Mouse (Mus musculus): ENCODE data around the gene Tgm4. TPM values are rescaled to one million over a fixed set of nuclear protein-coding genes. Genes with fewer than 3 reads are reported as not detected.
A peak's percentile ranks its signal among the peaks of the same experiment; 100 is the strongest.

The Tgm4 gene
- polyA plus RNA-seq, 1 experiment from 2014 or later, result 0.43 TPM

DNA sequence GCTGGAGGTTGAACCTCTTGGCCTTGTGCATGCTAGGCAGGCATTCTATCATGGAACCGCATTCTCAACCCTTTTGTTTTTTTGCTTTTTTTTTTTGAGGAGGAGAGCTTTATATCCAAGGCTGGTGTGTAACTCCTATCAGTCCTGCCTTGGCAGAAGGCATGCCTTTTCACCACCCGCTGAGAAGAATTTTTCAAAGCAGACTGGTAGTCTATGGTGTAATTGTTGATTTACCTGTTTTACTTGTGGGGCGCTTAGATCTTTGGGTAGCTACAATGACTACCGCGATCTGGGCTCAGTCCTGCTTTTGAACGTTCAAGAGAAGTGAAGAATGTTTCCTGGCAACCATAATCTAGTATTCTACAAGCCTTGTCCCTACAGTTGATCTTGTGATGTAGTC, 79.4 kb downstream of the Tgm4 start:
- DNase-seq (ENCODE audit: extremely low spot score, low spot score), result no peak
- Histone ChIP-seq H3K4me3 (peak overlapping the region; percentile 97), H3K4me1 (peaks cover 29% of the 10 kb centered on the region), H3K27me3 (ENCODE audit: poor library complexity, severe bottlenecking) (no peaks in the 10 kb centered on the region), H3K27ac (peak overlapping the region; percentile 97), H3K9me3 (no peaks in the 10 kb centered on the region), H3K36me3 (replicated peaks) (peaks cover 39% of the 10 kb centered on the region)
- 78% methylated on average over 6 of the region's 6 CpGs for WGBS

DNA sequence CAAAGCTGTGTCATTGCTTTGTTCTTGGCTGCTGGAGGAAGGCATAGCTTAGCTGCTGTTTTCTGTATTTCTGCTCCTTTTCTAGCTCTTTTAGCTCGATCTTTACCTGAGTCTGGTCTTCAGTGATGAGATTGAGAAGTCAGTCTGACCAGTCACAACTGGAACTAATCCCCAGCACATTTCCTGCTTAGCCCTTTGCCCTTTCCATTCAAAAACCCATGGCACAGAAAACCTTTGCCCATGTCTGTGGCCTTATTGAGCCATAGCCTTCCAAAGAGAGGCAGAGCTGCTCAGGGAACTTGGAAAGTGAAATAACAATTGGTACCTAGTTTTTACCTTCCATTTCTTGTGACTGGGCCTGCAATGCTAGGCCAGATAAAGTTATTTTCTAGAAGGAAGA, 81.0 kb downstream of the Tgm4 start:
- Histone ChIP-seq H3K27me3 (ENCODE audit: poor library complexity, severe bottlenecking) (no peaks in the 10 kb centered on the region), H3K4me3 (no peak overlapping the region), H3K36me3 (replicated peaks) (peaks cover 50% of the 10 kb centered on the region), H3K9me3 (no peaks in the 10 kb centered on the region), H3K27ac (no peak overlapping the region), H3K4me1 (peaks cover 29% of the 10 kb centered on the region)
- DNase-seq (ENCODE audit: extremely low spot score, low spot score), result no peak
- 85% methylated on average over 1 of the region's 1 CpGs for WGBS

Other genes starting within 250 kb of the Tgm4 start
- gene Tcaim, start 229.2 kb upstream of the Tgm4 start, polyA plus RNA-seq (2016; fragmentation: Nextera tagmentation; extraction: Ambion mirVana), result 4.6 and 6.1 TPM in 2 replicates
- gene Gm35549, start 190.7 kb upstream of the Tgm4 start, polyA plus RNA-seq (2016; fragmentation: Nextera tagmentation; extraction: Ambion mirVana), result 0.28 and 0.33 TPM in 2 replicates
- gene Zfp445, start 168.7 kb upstream of the Tgm4 start, polyA plus RNA-seq (2016; fragmentation: Nextera tagmentation; extraction: Ambion mirVana), result 82.3 and 83.3 TPM in 2 replicates
- 4.7 and 4.9 TPM in 2 replicates for gene Zkscan7, start 149.0 kb upstream of the Tgm4 start, polyA plus RNA-seq (2016; fragmentation: Nextera tagmentation; extraction: Ambion mirVana)
- 30.9 and 31.6 TPM in 2 replicates for gene Zfp105, start 111.7 kb upstream of the Tgm4 start, polyA plus RNA-seq (2016; fragmentation: Nextera tagmentation; extraction: Ambion mirVana)
- 19.5 and 19.9 TPM in 2 replicates for gene 1110059G10Rik, start 83.7 kb upstream of the Tgm4 start, polyA plus RNA-seq (2016; fragmentation: Nextera tagmentation; extraction: Ambion mirVana)
- 109 and 114 TPM in 2 replicates for gene Kif15, start 83.7 kb upstream of the Tgm4 start, polyA plus RNA-seq (2016; fragmentation: Nextera tagmentation; extraction: Ambion mirVana)
- 15.4 and 17.8 TPM in 2 replicates for gene Tmem42, start 13.4 kb upstream of the Tgm4 start, polyA plus RNA-seq (2016; fragmentation: Nextera tagmentation; extraction: Ambion mirVana)
- 83.6 and 85.8 TPM in 2 replicates for gene Zdhhc3, start 78.5 kb downstream of the Tgm4 start, polyA plus RNA-seq (2016; fragmentation: Nextera tagmentation; extraction: Ambion mirVana)
- gene Exosc7, start 78.5 kb downstream of the Tgm4 start, polyA plus RNA-seq (2016; fragmentation: Nextera tagmentation; extraction: Ambion mirVana), result 166 and 168 TPM in 2 replicates
- 0.32 TPM in 1 of 2 replicates, not detected in the other for gene Clec3b, start 116.2 kb downstream of the Tgm4 start, polyA plus RNA-seq (2016; fragmentation: Nextera tagmentation; extraction: Ambion mirVana)
- 1.8 TPM in 2 replicates for gene Cdcp1, start 181.3 kb downstream of the Tgm4 start, polyA plus RNA-seq (2016; fragmentation: Nextera tagmentation; extraction: Ambion mirVana)
- gene Tmem158, start 226.0 kb downstream of the Tgm4 start, polyA plus RNA-seq (2016; fragmentation: Nextera tagmentation; extraction: Ambion mirVana), result 3.3 and 3.6 TPM in 2 replicates

Data from forebrain, embryonic 10.5 days (tissue).